Mouse (Mus musculus): Measurements from ENCODE around the gene Car14.

Gene Car14

GRCm38 (mm10) chr3:95904568-95904967 lies at the start of gene Car14:
Gene Car14, minus strand, starts transcription at chr3:95904691.
- no peak for DNase-seq (ENCODE audit: low read depth, low spot score)

GRCm38 (mm10) chr3:95953522-95953921 lies 49.0 kb upstream of the Car14 start:
- DNase-seq (ENCODE audit: low read depth, low spot score): no peak

- DNase-seq (ENCODE audit: low read depth, low spot score): no peak
Observed at GRCm38 (mm10) chr3:95953023-95953422, 48.5 kb upstream of the Car14 start.

- DNase-seq (ENCODE audit: low read depth, low spot score): peak; percentile 32
Observed at GRCm38 (mm10) chr3:95951566-95951965, 47.1 kb upstream of the Car14 start.

GRCm38 (mm10) chr3:95950763-95951551 lies 46.5 kb upstream of the Car14 start:
- DNase-seq (ENCODE audit: low read depth, low spot score): peak; percentile 92

- no peak for DNase-seq (ENCODE audit: low read depth, low spot score)
Observed at GRCm38 (mm10) chr3:95948325-95948724, 43.8 kb upstream of the Car14 start.

- DNase-seq (ENCODE audit: low read depth, low spot score): no peak
Observed at GRCm38 (mm10) chr3:95945731-95946240, 41.3 kb upstream of the Car14 start.

- no peak for DNase-seq (ENCODE audit: low read depth, low spot score)
Observed at GRCm38 (mm10) chr3:95944742-95945141, 40.3 kb upstream of the Car14 start.

GRCm38 (mm10) chr3:95943226-95943625 lies 38.7 kb upstream of the Car14 start:
- DNase-seq (ENCODE audit: low read depth, low spot score): peak; percentile 59

- peak; percentile 89 for DNase-seq (ENCODE audit: low read depth, low spot score)
Observed at GRCm38 (mm10) chr3:95942749-95943148, 38.3 kb upstream of the Car14 start.

- DNase-seq (ENCODE audit: low read depth, low spot score): peak; percentile 75
Observed at GRCm38 (mm10) chr3:95938835-95939234, 34.3 kb upstream of the Car14 start.

- no peak for DNase-seq (ENCODE audit: low read depth, low spot score)
Observed at GRCm38 (mm10) chr3:95938217-95938616, 33.7 kb upstream of the Car14 start.

GRCm38 (mm10) chr3:95934448-95934847 lies 30.0 kb upstream of the Car14 start:
- DNase-seq (ENCODE audit: low read depth, low spot score): no peak

GRCm38 (mm10) chr3:95933111-95933750 lies 28.7 kb upstream of the Car14 start:
- no peak for DNase-seq (ENCODE audit: low read depth, low spot score)

- DNase-seq (ENCODE audit: low read depth, low spot score): no peak
Observed at GRCm38 (mm10) chr3:95932566-95932965, 28.1 kb upstream of the Car14 start.

- DNase-seq (ENCODE audit: low read depth, low spot score): peak; percentile 41
Observed at GRCm38 (mm10) chr3:95932157-95932556, 27.7 kb upstream of the Car14 start.

- DNase-seq (ENCODE audit: low read depth, low spot score): no peak
Observed at GRCm38 (mm10) chr3:95931471-95931870, 27.0 kb upstream of the Car14 start.

GRCm38 (mm10) chr3:95930471-95930789 lies 25.9 kb upstream of the Car14 start:
- DNase-seq (ENCODE audit: low read depth, low spot score): no peak

- DNase-seq (ENCODE audit: low read depth, low spot score): peak; percentile 65
Observed at GRCm38 (mm10) chr3:95929581-95930470, 25.3 kb upstream of the Car14 start.

- DNase-seq (ENCODE audit: low read depth, low spot score): peak; percentile 100
Observed at GRCm38 (mm10) chr3:95928658-95929503, 24.4 kb upstream of the Car14 start, which contains the start of gene Anp32e. Gene Anp32e, plus strand, starts transcription at chr3:95929246.

GRCm38 (mm10) chr3:95928261-95928657 lies 23.8 kb upstream of the Car14 start:
- DNase-seq (ENCODE audit: low read depth, low spot score): no peak

Data from R1 (cell line).